Mouse (Mus musculus): ENCODE results near the gene Map2k2. TPM values are rescaled to one million over a fixed set of nuclear protein-coding genes. Genes with fewer than 3 reads are reported as not detected.
"Not testable (repeated sequence)": the region's sequence is repeated elsewhere in the genome, so short reads cannot be mapped to it uniquely, and the experiment has no call there.

Map2k2 gene
- 161 and 187 TPM in 2 replicates for polyA plus RNA-seq (2012; rRNA removed)

DNA sequence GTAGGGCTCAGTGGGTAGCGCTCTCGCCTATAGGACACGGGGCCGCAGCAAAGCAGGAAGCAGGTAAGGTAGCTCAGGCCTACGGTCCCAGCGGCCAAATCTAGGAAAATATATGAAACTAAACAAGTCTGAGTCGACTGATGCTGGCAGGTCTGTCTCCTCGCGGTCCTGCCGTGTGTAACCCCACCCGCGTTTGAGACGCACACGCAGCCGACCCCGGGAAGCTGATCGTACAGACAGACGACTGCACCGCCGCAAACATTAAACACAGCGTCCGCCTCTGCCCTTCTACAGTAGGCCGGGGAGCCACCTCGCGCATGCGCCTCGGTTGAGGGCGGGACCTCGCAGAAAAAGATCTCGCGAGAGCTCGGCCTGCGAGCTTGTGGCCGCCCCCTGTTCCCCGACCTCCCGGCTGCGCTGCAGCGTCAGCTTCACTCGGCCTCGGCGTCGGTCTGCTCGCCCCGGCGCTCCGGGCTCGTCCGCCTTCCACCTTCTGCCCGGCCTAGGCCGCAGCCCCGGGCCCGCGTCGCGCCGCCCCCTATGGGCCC is at the start of gene Map2k2:
Gene Map2k2, plus strand, starts transcription at position 351 of the 548 bp plus-strand sequence.
- TF ChIP-seq CTCF (IDR thresholded peaks at IDR 0.05; ENCODE audit: borderline replicate concordance, insufficient read depth, low read depth, low read length), result no peak
- TF ChIP-seq POLR2A (IDR thresholded peaks at IDR 0.05; ENCODE audit: borderline replicate concordance, insufficient read depth, low read length), result peak; percentile 99
- peak; percentile 96 to 97 for DNase-seq
- no peaks in the 10 kb centered on the region for H3K27me3 ChIP-seq (ENCODE audit: control insufficient read depth, insufficient read depth, low read length)
- peak within 1 kb of the TSS; percentile 78 for H3K27ac ChIP-seq (ENCODE audit: insufficient read depth, low read length)
- H3K4me3 ChIP-seq (replicated peaks; ENCODE audit: insufficient read depth, low read depth, low read length), result peak within 1 kb of the TSS; percentile 69
- peaks cover 33% of the 10 kb centered on the region for H3K4me1 ChIP-seq (ENCODE audit: control insufficient read depth, insufficient read depth, low read length)
- under 1% methylated on average over 56 of the region's 56 CpGs for WGBS

DNA sequence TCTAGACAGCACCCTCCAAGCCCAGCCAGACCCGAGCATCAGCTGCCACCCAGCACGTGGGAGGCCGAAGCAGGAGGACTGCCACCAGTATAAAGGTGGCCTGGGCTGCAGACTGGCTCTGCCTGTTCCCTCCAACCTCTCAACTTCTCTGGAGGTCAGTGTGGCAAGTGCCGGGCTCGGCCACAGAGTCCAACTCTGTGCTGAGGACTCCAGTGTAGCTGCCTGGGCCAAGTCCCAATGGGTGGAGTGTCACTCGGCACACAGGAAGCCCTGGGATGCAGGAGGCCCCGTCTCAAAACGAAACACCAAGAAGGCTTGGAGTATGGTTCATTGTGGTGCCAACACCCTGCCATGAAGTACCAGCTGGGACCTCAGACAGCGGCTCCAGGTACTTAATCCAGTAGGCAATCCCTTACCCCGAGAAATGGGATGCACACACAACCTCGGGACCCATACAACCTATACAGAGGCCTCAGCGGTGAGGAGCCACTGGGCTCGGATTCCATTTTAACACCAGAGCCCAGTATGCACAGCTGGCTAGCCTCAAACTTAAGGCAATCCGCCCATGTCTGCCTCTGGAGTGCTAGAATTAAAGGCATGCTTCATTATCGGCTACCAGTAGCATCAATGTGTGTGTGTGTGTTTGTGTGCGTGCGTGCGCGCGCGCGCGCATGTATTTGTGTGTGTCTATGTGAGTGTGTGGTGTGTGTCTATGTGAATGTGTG is 48.1 kb upstream of the Map2k2 start:
- Histone ChIP-seq H3K4me3 (replicated peaks; ENCODE audit: insufficient read depth, low read depth, low read length) (peak overlapping the region; percentile 7), H3K4me1 (ENCODE audit: control insufficient read depth, insufficient read depth, low read length) (peaks cover 50% of the 10 kb centered on the region), H3K27ac (ENCODE audit: insufficient read depth, low read length) (peak overlapping the region; percentile 42; the same call in 1 of the 2 replicates), H3K27me3 (ENCODE audit: control insufficient read depth, insufficient read depth, low read length) (no peaks in the 10 kb centered on the region)
- TF ChIP-seq CTCF (IDR thresholded peaks at IDR 0.05; ENCODE audit: borderline replicate concordance, insufficient read depth, low read depth, low read length) (no peak), POLR2A (IDR thresholded peaks at IDR 0.05; ENCODE audit: borderline replicate concordance, insufficient read depth, low read length) (no peak)
- DNase-seq, result no peak
- WGBS, result 62% methylated on average over 23 of the region's 23 CpGs

DNA sequence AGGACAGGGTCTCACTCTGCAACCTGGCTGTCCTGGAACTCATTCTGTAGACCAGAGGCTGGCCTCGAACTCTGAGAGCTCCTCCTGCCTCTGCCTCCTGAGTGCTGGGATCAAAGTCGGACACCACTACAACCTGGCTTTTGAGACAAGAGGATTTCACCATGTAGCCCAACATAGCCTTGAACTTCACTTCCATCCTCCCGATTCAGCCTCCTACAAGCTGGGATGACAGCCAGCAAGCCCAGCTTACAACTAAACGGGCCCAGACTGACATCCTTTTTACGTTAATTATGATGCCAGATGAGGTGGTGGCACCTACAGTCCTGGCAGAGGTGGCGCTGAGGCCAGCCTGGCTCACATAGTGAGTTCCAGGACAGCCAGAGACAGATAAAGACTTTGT is 46.8 kb upstream of the Map2k2 start:
- DNase-seq, result no peak
- peak overlapping the region; percentile 98 for H3K4me3 ChIP-seq (replicated peaks; ENCODE audit: insufficient read depth, low read depth, low read length)
- no peak for TF ChIP-seq CTCF (IDR thresholded peaks at IDR 0.05; ENCODE audit: borderline replicate concordance, insufficient read depth, low read depth, low read length)
- no peak for TF ChIP-seq POLR2A (IDR thresholded peaks at IDR 0.05; ENCODE audit: borderline replicate concordance, insufficient read depth, low read length)
- no peak overlapping the region; the same call in 1 of the 2 replicates for H3K27ac ChIP-seq (ENCODE audit: insufficient read depth, low read length)
- WGBS, result 43% methylated on average over 6 of the region's 6 CpGs
- no peaks in the 10 kb centered on the region for H3K27me3 ChIP-seq (ENCODE audit: control insufficient read depth, insufficient read depth, low read length)
- H3K4me1 ChIP-seq (ENCODE audit: control insufficient read depth, insufficient read depth, low read length), result peaks cover 38% of the 10 kb centered on the region

DNA sequence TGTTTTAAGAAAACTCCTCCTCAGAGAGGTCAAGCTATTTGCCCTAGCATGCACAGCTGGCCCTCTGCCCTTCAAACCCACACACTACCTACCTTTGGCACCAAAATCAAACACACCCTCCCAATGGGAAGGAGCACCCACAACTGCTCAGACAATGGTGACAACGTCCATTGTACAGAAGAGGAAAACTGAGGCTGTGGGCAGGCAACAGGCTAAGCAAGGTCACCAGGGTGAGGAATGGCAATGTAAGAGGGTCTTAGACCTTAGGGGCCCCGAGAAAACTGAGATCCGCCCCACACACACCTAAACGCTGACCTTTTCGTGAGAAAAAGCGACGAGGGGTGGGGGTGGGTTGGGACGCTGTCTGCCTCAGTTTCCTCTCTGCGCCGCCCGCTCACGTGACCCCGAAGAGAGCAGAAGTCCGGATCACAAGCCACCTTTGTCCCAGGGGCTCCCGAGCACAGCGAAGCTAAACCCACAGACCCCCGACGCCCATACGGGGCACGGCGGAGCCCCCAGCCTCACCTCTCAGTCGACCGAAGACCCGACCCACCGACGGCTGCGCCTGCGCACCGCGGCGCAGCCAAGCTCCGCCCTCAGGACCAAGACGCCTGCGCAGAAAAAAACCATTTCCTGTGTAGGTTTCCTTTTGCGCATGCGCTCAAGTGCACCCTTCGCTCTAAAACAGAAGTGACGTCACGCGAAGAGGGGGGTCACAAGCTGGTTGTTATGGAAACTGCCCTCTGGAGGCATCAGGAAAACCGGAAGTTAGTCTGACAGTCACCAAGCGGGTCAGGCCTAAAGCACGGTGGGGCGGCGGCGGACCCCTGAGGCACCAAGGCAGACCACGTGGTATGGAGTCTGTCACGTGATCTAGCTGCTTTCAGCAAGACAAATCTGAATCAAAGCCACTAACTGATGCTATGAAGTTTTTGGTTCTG is 45.8 kb upstream of the Map2k2 start, which contains the start of gene Sgta:
Gene Sgta, minus strand, starts transcription at position 579 of the 941 bp plus-strand sequence.
- Histone ChIP-seq H3K27me3 (ENCODE audit: control insufficient read depth, insufficient read depth, low read length) (no peaks in the 10 kb centered on the region), H3K4me3 (replicated peaks; ENCODE audit: insufficient read depth, low read depth, low read length) (peak within 1 kb of the TSS; percentile 98), H3K27ac (ENCODE audit: insufficient read depth, low read length) (peak within 1 kb of the TSS; percentile 62), H3K4me1 (ENCODE audit: control insufficient read depth, insufficient read depth, low read length) (peaks cover 31% of the 10 kb centered on the region)
- DNase-seq, result peak; percentile 100
- TF ChIP-seq CTCF (IDR thresholded peaks at IDR 0.05; ENCODE audit: borderline replicate concordance, insufficient read depth, low read depth, low read length) (no peak), POLR2A (IDR thresholded peaks at IDR 0.05; ENCODE audit: borderline replicate concordance, insufficient read depth, low read length) (peak; percentile 76; the same call in 1 of the 2 replicates)
- WGBS, result 1% methylated on average over 48 of the region's 48 CpGs

DNA sequence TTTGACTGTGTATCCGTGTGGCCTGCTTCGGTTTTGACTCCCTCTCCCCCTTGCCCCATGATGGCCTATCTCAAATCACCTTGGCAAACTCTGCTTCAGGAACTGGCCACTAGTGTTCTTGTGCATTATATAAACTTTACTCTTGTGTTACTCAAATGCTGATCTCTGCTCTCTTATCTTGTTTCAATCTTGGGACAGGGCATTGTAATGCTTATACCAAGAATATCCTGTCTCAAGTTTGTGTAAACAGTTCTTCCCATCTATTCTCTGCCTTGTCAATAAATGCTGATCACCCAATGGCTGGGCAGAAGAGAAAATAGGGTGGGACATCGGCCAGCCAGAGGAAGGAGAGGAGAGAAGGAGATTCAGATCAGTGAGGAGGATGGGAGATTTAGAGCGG is 43.0 kb upstream of the Map2k2 start:
- 57% methylated on average over 4 of the region's 4 CpGs for WGBS
- H3K27me3 ChIP-seq (ENCODE audit: control insufficient read depth, insufficient read depth, low read length), result no peaks in the 10 kb centered on the region
- H3K27ac ChIP-seq (ENCODE audit: insufficient read depth, low read length), result no peak overlapping the region
- DNase-seq, result no peak
- peaks cover 8% of the 10 kb centered on the region for H3K4me1 ChIP-seq (ENCODE audit: control insufficient read depth, insufficient read depth, low read length)
- TF ChIP-seq CTCF (IDR thresholded peaks at IDR 0.05; ENCODE audit: borderline replicate concordance, insufficient read depth, low read depth, low read length) (no peak), POLR2A (IDR thresholded peaks at IDR 0.05; ENCODE audit: borderline replicate concordance, insufficient read depth, low read length) (no peak)
- H3K4me3 ChIP-seq (replicated peaks; ENCODE audit: insufficient read depth, low read depth, low read length), result no peak overlapping the region

DNA sequence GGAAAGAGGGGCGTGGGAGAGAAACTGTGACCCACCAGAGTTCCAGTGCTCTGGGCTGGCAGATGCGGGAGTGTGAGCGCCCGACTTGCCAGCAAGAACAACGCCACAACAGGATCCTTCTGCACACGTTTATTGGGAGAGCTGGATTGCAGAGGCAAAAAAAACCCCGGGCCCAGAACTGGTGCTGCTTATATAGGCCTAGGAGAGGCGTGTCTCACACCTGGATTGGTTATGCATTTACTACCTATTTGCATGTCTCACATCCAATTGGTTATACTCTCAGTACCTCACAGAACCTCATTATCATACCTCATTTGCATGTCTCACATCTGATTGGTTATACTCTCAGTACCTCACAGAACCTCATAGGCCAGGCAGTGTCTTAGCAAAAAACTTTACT is 41.2 kb upstream of the Map2k2 start:
- H3K27ac ChIP-seq (ENCODE audit: insufficient read depth, low read length); H3K4me1 ChIP-seq (ENCODE audit: control insufficient read depth, insufficient read depth, low read length); DNase-seq; H3K4me3 ChIP-seq (replicated peaks; ENCODE audit: insufficient read depth, low read depth, low read length); H3K27me3 ChIP-seq (ENCODE audit: control insufficient read depth, insufficient read depth, low read length): not testable (repeated sequence)
- WGBS, result 80% methylated on average over 8 of the region's 8 CpGs

DNA sequence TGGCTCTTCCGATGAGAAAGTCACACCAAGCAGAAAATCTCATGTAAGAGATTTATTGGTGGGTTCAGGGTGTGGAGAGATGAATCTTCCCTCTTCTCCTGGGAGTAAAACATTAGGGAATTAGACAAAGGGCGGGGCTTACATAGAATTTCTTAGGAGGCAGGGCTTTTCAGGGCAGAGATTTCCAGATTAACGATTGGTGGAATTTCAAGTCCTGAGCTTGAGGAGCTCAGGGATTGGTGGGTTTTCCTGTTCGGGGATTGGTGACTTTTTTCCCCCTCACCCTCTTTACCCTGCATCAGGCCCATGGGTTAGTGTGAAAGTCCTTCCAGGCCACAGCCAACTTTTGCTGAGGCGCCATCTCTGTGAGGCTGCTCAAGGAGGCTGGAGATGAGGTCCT is 37.0 kb upstream of the Map2k2 start:
- 66% methylated on average over 5 of the region's 5 CpGs for WGBS

More for the DNA sequence above, 37.0 kb upstream of the Map2k2 start:
- DNase-seq, result no peak
- H3K4me3 ChIP-seq (replicated peaks; ENCODE audit: insufficient read depth, low read depth, low read length), result no peak overlapping the region
- TF ChIP-seq CTCF (IDR thresholded peaks at IDR 0.05; ENCODE audit: borderline replicate concordance, insufficient read depth, low read depth, low read length), result no peak
- TF ChIP-seq POLR2A (IDR thresholded peaks at IDR 0.05; ENCODE audit: borderline replicate concordance, insufficient read depth, low read length), result no peak
- H3K4me1 ChIP-seq (ENCODE audit: control insufficient read depth, insufficient read depth, low read length), result peaks cover 8% of the 10 kb centered on the region; the same call in 1 of the 2 replicates
- H3K27me3 ChIP-seq (ENCODE audit: control insufficient read depth, insufficient read depth, low read length), result no peaks in the 10 kb centered on the region
- H3K27ac ChIP-seq (ENCODE audit: insufficient read depth, low read length), result no peak overlapping the region
